Mouse (Mus musculus) heart, postnatal 0 days (tissue): ENCODE results near the gene Narfl.

ENCODE experiments used
- CTCF ChIP-seq: IDR thresholded peaks from 2 replicates; pipeline ENCODE4 v1.5.1; 2016; ENCODE audit warnings: antibody characterized with exemption, control low read depth, low read depth
- EP300 ChIP-seq: IDR thresholded peaks from 2 replicates; pipeline ENCODE4 v1.6.1; 2016; ENCODE audit warnings: antibody characterized with exemption, low read depth

- TF ChIP-seq CTCF (no peak), EP300 (no peak)
Measured at GRCm38 (mm10) chr17:25830200-25830753, 56.7 kb downstream of the Narfl start.
